Mouse (Mus musculus): ENCODE data around the gene Adat3.
"Not testable (repeated sequence)": the region's sequence is repeated elsewhere in the genome, so short reads cannot be mapped to it uniquely, and the experiment has no call there.

The Adat3 gene

DNA sequence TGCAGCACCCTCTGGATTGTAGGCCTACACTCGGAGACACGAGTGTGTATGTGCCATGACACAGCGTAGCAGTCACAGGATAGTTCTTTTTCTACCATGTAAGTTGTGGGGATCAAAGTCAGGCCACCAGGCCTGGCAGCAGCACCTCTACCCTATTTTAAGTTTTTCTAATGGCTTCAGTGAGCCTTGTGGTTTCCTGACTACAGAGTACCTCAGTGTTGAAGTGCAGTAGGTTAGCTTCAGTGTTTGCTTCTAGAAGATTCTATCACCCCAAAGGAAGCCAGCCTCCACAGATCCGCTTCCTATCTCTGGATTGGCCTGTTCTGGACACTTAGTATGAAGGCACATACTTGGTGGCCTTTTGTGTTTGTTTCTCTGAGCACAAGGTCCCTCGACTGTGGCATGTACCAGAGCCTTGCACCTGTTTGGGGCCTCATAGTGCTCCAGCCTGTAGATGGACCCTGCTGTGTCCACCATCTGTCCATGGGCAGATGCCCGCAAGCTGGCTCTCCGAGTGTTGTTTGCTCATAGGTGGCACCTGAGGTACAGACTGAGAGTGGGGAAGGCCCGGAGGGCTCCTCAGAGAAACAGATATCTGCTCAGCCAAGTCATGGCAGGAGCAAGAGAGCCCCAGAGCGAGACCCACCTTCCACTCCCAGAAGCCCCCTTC, 7.6 kb downstream of the Adat3 start:
- DNase-seq (ENCODE audit: low spot score): no peak

DNA sequence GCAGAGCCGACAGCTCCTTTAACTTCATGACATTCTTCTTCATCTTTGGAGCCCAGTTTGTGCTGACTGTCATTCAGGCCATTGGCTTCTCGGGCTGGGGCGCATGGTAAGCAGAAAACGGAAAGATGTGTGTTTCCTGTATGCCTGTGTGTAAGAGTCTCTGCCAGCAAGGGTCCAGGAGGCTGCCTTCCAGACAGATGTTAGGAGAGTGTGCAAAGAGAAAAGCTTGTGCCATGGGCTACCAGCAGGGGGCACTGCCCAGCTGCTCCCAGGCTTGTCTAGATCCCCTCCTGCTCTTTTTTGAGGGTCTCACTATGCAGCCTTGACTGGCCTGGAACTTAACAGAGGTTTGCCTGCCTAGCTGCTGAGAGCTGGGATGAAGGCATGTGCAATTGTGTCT, 8.3 kb downstream of the Adat3 start:
- DNase-seq (ENCODE audit: low spot score): no peak

DNA sequence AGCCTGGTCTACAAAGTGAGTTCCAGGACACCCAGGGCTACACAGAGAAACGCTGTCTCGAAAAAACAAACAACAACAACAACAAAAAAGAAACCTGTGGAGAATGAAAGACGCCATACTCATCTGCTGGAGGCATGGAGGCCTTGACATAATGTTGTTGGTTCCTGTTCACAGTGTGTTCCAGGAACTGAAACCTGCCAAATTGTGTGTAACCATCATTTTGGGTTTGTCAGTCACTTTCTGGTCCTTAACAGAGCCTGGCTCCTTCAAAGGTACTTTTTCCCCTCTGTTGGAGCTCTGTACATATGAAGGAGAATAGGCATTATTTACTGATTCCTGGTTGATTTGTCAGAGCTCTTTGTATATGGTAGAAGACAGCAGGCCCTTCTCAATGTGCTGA, 9.2 kb downstream of the Adat3 start:
- DNase-seq (ENCODE audit: low spot score): no peak

DNA sequence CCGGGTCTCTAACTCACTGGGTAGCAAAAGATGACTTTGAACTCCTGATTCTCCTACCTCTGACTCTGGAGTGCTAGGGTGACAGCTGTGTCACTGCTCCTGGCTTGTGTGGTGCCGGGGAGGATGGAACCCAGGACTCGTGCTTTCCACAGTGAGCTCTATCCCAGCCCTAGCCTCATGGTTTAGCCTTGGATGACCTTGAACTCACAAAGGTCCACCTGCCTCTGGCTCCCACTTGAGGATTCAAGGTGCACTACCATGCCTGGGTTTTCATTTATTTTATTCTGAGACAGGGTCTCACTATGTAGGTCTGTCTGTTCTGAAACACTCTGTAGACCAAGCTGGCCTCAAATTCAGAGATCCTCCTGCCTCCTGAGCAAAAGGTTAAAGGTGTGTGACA, 11.1 kb downstream of the Adat3 start:
- DNase-seq (ENCODE audit: low spot score): no peak

DNA sequence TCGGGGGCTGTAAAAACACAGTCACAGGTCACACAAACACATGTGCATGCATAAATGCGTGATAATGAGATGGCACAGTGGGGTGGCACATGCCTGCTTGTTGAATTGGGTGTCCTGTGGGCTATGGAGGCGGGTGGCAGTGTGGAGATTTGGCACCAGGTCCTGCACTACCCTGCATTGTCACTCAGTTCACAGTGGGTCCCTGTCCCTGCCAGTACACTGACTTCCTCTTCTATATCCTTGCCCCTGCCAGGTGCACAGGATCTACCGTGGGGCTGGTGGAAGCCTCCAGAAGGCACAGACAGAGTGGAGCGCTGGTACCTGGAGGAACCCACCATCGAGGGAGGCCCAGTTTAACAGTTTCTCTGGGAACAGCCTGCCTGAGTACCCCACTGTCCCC, 11.7 kb downstream of the Adat3 start:
- DNase-seq (ENCODE audit: low spot score): no peak

DNA sequence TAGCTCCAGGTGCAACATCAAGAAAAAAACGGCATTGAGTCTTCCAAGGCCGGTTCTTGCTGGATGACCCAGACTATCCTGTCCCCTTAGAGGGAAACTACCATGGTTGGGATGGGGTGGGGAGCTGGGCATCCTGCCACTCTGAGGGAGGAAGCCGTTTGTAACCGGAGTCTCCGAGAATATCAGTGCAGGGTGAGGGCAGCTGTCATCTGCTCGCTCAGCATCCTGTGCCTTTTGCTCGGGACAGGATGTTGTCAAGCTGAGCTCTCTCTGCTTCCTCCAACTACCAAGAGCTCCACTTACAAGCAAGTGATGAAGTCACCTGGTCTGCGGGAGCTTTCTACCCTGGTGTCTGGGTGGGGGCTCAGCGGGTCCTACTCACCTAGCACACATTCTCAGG, 15.5 kb downstream of the Adat3 start:
- no peak for DNase-seq (ENCODE audit: low spot score)

DNA sequence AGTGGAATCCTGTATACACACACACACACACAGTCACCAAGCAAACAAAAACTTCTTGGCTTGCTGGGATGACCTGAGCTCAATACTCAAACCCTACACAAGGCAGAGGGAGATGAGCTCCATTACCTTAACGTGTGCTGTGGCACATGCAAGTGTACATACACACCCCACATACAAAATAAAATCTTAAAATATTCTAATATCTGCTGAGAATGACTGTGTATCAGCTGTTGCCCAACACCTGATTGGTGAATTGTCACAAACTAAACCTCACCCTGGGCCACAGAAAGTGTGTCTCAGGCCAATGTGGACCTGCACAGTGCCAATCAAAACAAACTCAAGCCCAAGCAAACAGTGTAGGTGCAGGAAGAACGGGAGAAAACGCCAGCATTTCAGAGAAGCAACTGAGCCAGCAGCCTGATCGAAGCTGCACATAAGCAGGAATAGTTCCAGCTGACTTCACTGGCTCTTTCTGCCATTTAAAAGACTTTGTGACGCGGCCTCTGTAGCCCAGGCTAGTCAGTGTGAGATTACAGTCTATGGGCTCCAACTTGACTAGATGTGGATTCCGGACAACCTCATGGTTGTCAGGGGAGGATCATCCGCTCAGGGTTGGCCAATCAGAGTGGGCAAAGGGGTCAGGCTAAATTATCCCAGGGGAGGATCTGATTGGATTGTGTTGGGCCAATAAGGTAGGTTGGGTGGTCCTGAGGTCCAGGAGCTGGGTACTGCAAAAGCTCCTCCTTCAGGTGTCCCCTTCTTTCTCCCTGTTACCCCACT, 17.0 kb downstream of the Adat3 start:
- DNase-seq (ENCODE audit: low spot score): no peak

DNA sequence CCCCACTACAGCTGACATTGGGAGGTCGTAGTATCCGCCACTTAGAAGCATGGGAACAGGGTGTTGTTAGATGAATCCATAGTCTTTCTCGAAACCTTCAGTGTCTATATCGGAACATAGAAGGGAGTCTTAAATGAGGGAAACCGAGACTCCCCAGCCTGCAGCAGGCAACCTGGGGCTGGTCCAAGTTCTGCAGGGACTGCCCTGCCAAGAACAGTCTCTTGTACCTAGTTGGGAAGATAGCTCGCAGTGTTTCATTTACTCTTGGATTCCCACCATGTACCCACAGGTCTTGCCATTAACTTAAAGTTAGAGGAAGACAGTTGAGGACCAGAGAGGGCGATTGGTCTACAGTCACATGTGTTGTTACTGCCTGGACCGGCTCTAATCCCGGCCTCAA, 17.7 kb downstream of the Adat3 start:
- DNase-seq (ENCODE audit: low spot score): no peak

DNA sequence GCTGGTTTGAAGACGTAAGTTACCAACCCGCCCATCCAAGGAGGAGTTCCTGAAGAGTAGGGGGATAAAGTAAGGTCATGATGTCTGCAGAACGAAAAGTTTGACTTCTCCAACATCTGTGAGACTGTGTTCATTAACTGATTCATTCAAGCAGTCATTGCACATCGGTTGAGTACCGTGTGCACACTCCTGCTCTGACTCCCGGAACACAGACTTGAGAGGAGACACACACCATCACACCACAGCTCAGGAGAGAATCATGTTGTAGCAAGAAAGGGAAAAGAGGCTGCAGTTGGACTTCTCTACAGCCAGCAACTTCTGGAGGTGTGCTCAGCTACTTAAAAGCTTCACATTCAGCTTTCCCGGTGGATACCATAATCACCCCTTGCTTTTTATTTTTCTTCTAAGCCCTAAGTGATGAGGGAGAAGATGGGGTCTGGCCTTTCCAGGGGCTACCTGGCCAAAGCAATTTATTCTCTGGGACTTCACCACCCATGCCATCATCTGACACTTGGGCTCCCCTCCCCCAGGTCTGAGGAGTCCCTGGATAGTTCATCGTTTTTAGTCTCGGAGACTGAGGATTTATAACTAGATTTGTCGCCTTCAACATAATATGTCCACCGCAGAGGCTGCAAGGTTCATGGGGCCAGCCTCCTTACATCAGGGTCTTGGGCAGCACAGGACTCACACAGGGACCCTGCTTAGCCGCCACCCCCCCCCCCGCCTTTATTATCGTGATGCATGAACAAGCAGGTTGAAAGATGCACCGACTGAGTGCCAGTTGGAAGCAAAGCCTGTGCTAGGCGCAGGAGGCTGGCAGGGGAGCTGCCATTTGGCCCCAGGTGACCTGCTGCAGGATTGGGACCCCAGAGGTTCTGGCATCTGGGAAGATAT, 18.4 kb downstream of the Adat3 start:
- no peak for DNase-seq (ENCODE audit: low spot score)

DNA sequence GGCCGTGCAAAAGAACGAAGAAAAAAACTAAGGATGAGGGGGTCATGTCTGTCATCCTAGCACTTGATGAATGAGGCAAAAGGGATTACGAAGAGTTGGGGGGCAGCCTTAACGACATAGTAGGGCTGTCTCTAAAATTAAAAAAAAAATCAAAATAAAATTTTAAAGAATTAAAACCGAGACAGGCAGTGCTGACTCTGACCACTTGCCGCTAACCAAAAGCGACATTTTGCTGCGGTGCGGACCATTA, 18.9 kb downstream of the Adat3 start:
- DNase-seq (ENCODE audit: low spot score): no peak

DNA sequence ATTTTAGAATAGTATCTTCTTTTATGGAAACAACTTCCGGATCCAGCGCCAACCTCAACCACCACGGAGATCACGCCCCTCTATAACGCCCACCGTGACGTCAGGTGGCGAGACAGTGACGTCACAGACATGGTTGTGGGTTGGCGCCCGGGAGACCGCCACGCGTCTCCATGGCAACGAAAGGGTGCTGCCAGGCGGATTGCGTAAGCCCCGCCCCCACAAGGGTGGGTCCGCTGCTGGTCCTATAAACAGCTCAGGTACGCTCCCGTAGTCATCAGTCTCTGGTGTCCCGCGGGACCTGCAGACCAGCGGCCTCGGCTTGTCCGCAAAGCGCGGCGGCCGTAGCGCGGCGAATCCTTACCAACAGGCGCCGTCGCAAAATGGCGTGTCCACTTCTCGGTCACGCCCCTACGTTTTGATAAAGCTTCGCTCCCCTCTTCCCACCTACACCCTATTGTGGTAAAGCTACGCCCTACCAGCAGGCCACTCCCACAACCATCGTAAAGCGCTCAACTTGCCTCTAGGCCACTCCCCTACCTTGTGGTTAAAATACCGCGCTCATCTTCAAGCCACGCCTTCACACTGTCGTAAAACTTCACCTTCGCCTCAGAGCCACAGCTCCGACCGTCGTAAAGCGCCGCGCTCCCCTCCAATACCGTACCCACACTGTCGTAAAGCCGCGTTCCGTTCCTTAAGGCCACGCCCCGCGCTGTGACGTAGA, 19.4 kb downstream of the Adat3 start:
- DNase-seq (ENCODE audit: low spot score): peak; percentile 100

DNA sequence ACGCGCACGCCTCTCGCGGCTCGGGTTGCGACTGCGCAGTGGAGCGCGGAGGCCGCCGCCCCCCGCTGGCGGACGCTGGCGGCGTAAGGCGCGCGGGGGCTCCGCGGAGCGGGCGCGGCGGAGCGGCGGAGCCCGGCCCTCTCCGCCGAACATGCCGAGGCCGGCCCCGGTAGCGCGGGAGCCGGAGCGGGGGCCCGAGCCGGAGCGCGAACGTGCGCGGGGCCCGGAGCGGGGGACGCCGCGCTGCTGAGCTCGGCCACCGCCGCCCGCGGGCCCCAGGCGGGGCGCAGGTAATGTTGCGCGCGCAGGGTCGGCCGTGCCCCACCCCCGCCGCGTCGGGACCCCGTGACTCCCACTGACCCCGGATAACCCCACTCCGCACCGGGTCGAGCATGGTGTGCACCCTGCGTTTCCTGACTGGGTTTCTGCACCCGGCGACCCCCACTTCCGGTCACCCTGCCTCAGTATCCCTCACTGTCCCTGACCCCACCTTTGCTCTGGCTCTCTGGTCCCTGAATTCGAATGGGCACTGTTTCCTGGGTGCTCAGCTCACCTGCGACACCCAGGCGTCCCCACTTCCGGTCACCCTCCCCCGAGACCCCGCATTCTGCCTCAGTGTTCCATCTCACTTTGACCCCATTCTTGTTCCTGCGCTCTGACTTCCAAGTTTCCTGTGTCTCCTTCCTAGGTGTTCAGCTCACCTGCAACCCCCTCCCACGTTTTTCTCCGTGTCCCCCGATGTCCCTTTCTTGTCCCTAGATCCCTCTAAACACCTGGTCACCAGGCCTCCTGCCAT, 20.2 kb downstream of the Adat3 start, which contains the start of gene Csnk1g2:
Csnk1g2 (plus strand) TSS at position 178 of the 796 bp plus-strand sequence.
- DNase-seq (ENCODE audit: low spot score): peak; percentile 80

DNA sequence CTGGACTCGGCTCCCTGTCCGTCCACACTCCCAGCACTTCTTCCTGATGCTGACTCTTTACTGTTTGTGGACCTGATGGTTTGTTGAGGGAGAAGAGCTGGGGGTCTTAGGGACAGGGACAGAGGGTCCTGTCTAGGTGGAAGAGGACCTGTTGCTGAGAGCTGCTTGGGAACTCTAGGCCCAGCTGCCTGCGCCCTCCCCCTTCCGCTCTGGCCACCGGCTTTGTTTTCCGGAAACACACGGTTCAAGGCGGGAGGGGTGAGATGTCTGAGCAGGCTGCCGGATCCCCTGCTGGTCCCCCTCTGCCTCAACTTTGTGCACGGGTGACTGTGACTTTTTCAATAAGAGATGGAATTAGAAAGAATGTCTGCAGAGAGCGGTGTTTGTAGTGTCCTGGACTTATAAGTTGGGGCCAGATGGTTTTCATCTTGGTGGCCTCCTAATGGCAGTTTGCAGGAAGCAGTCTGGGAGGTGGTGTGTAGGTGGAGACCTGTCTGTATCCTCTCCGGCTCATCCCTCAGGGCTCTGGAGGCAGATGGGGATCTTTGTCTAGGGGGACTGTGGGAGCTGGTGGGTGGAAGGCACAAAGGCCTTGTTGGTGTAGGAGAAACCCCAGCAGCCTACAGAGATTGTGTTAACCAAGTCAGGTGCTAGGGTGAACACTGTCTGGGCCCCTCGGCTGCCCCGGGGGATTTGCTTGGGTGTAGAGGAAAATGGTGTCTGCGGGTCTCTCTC, 20.9 kb downstream of the Adat3 start:
- DNase-seq (ENCODE audit: low spot score): no peak

DNA sequence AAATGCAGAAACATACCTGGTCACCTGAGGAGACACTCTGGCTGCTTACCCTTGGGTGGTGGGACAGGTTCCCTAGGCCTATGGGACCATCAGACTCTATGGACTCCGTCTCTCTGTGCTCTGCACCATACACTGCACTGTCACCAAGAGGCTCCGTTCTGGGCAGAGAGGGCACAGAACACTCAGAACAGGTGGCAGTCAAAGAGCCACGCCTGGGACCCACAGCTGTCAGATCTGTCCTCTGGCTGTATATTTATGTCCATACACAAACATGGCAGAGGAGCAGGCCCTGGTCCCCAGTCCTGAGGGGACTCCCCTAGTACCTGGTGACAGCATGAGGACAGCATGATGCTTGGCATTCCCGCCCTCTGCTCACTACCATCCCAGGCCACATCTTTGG, 23.1 kb downstream of the Adat3 start:
- DNase-seq (ENCODE audit: low spot score): no peak

DNA sequence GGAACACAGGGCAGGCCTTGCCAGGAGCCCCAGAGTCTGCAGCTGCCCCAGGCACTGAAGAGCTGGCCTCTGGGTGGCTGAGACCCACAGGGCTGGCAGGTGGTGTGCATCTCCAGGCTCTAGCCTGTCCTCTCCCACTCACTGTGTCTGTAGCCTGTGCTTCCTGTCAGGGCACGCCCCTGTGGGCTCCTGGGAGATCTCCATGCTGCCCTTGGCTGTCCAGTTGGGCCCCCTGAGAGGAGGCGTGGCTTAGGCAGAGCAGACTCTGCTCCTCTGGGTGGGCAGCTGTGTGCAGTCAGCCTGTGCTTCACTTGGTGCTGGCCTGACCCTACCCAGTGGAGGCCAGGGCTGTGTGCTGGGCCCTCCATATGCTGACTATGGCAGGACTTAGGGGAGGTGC, 25.0 kb downstream of the Adat3 start:
- DNase-seq (ENCODE audit: low spot score): peak; percentile 71

DNA sequence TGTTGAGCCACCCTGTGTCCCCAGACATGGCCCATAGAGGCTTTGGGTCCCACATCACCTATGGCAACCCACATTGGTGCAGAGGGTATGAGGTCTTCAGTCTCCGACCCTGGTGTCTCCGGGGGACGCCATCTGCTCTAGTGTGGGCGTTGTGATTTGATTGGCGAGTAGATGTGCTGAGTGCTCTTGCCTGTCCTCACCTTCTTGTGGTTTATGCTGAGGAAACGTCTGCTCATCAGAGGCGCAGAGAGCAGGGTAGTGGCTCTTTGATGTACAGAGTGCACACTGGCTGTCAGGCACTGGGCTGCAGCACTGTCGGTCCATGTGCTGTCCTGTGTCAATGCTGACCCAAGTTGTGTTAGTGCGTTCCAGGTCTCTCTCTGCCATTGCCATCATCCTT, 26.2 kb downstream of the Adat3 start:
- DNase-seq (ENCODE audit: low spot score): no peak

DNA sequence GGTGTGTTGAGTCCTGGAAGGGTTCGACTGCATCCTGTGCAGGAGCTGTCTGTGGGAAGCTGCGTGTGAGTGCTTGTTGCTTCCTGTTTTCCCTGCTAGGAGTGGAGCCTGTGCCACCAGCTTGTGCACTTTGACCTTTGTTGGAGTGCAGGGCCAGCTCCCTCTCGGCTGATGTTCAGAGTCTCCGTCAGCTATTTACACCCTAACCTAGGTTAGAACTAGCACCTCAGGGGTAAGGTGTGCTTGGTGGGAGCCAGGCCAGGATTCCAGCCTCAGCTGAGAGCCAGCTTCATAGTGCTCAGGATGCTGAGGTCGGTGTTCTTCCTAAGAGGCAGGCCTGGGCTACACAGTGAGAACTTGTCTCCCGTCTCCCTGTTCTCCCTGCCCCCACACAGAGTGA, 32.7 kb downstream of the Adat3 start:
- DNase-seq (ENCODE audit: low spot score): no peak

DNA sequence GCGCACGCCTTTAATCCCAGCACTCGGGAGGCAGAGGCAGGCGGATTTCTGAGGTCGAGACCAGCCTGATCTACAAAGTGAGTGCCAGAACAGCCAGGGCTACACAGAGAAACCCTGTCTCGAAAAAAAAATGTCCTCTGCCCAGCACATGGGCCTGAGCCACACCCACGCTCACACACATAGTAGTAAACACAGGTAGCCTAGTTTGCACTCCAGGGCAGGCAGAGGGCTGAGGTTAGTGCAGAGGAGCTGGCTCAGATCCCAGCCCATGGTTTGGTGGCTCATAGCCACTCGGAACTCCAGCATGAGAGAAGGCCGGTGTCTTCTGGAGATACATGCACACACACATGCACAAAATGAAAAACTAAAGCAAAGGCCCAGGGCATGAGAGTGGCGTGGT, 44.3 kb downstream of the Adat3 start:
- DNase-seq (ENCODE audit: low spot score): no peak

DNA sequence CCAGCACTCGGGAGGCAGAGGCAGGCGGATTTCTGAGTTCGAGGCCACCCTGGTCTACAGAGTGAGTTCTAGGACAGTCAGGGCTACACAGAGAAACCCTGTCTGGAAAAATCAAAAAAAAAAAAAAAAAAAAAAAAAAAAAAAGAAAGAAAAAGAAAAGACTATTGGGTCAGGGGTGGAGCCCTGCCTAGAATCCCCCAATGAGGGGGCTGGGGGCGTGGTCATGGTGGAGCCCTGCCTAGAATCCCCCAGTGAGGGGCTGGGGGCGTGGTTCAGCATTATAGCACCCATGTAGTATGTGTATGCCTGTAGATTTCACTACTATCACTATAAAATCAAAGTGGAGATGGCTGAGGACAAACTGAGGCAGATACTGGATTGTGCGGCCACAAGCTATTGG, 47.2 kb downstream of the Adat3 start:
- not testable (repeated sequence) for DNase-seq (ENCODE audit: low spot score)

DNA sequence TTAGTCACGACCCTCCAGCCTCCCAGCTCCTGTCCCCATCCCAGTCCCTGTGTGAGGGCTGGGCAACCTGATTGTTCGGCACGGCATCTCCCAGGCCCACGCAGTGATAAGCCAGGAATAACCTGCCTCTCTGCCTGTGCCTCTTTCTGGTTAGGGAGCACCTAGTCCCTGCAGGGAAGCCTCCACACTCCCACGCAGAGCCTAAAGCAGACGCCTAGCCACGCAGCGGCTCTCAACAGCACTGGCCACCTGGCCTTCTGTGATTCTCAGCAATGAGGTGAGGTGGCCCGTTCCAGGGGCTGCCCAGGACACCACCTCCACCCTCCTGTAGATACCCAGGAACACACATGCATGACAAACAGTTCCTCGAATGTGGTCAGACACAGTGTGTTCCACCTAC, 47.7 kb downstream of the Adat3 start:
- no peak for DNase-seq (ENCODE audit: low spot score)

DNA sequence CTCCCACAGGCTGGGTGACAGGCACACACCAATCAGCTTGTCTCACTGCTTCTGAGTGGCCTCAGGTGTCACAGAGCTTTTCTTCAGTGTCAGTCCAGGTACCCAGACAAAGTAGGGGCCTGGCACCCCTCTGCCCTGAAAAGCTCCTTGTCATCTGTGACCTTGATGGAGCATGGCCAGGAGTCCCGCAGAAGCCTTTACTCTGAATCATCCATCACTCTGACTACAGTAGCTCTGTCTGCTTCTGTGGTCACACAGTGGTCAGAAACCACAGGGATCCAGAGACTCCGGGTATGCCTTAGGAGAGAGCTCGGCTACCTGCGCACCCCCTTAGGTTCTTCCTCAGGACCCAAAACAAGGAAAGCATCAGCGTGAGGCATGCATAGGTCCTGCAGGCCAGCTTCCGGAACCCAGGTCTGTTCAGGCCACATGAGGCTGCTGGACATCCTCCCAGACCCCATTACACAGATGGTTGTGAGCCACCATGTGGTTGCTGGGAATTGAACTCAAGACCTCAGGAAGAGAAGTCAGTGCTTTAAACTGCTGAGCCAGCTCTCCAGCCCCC, 50.6 kb downstream of the Adat3 start:
- DNase-seq (ENCODE audit: low spot score): no peak

Measured in testis, postnatal 14 days (tissue).